Mouse (Mus musculus): Measurements from ENCODE around the gene Adh6b. TPM values are rescaled to one million over a fixed set of nuclear protein-coding genes. Genes with fewer than 3 reads are reported as not detected.

Adh6b gene
- polyA plus RNA-seq, 1 experiment from 2014 or later, result 0.29 TPM

DNA sequence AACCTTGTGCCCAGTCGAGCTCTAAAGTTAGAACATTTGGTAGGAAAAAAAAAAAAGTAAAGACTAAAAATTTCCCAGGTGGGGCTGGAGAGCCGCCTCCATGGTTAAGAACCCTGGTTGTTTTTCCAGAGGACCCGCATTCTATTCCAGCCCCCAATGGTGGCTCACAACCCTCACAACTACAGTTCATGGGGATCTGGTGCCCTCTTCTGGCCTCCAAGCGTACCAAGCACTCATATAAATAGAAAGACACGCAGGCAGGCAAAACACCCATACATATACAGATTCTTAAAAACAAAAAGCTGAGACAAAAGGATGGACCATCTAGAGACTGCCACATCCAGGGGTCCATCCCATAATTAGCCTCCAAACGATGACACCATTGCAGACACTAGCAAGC is 30.6 kb upstream of the Adh6b start:
- no peak for ATAC-seq (ENCODE audit: low FRiP score, low TSS enrichment)
- Histone ChIP-seq H3K27me3 (ENCODE audit: insufficient read depth, low read length) (no peaks in the 10 kb centered on the region), H3K36me3 (ENCODE audit: insufficient read depth, low read length) (no peaks in the 10 kb centered on the region), H3K4me3 (ENCODE audit: low read length) (no peak overlapping the region), H3K4me2 (replicated peaks; ENCODE audit: low read depth, low read length) (no peak overlapping the region), H3K4me1 (ENCODE audit: insufficient read depth, low read length) (peaks cover 5% of the 10 kb centered on the region), H3K9ac (replicated peaks; ENCODE audit: low read length) (no peak overlapping the region), H3K27ac (ENCODE audit: low read length) (no peak overlapping the region), H3K9me3 (ENCODE audit: low read length) (no peaks in the 10 kb centered on the region)
- 93% methylated on average over 6 of the region's 6 CpGs for WGBS

DNA sequence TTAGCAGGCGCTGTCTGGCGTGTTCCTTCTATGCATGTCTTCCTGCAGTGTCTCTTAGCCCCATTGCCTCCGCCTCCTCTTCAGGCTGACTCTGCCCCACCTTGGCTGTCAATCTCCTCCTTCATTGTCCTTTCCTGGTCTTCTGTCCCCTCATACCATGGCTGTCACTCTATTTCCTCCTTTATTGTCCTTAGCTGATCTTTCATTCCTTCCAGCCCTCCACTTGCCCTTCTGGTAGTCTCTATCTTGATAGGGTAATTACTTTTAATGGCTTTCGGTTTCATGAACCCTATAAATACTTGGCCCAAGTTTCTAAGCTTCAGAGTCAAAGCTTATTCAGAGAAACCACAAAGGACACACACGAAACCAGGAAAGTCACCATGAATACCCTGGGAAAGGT is 28.6 kb upstream of the Adh6b start, which contains the start of gene Adh6a:
Adh6a (plus strand) TSS at position 322 of the 400 bp plus-strand sequence.
- H3K9me3 ChIP-seq (ENCODE audit: low read length), result no peaks in the 10 kb centered on the region
- no peaks in the 10 kb centered on the region for H3K36me3 ChIP-seq (ENCODE audit: insufficient read depth, low read length)
- no peak within 1 kb of the TSS for H3K4me2 ChIP-seq (replicated peaks; ENCODE audit: low read depth, low read length)
- H3K4me1 ChIP-seq (ENCODE audit: insufficient read depth, low read length), result no peaks in the 10 kb centered on the region
- ATAC-seq (ENCODE audit: low FRiP score, low TSS enrichment), result no peak
- WGBS, result 83% methylated on average over 5 of the region's 5 CpGs
- H3K27ac ChIP-seq (ENCODE audit: low read length), result no peak within 1 kb of the TSS
- H3K27me3 ChIP-seq (ENCODE audit: insufficient read depth, low read length), result no peaks in the 10 kb centered on the region
- no peak within 1 kb of the TSS for H3K9ac ChIP-seq (replicated peaks; ENCODE audit: low read length)
- no peak within 1 kb of the TSS for H3K4me3 ChIP-seq (ENCODE audit: low read length)

DNA sequence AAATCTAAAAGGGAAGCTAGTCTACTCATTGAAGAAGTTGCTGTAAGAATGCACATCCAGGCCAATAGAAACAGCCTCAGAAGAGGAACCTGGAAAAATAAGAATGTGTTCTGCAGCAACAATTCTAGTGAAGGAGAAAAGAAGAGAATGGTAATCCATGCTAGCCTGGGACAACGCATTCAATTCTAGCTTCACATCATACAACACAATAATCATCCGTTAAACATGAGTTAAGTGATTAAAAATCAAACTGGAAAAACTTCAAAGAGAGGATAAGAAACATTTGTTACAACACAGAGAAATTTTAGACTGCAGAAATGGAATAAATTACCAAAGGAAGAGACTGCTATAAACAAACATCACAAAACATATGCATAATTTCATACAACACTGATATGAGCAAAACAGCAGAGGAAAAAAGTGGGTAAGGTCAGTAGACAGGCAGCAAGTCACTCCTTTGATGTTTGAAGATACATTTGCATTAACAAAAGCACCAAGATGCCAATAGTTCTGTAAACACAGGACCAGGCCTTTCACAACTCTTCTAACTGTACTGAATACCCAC is 24.6 kb upstream of the Adh6b start:
- Histone ChIP-seq H3K36me3 (ENCODE audit: insufficient read depth, low read length) (no peaks in the 10 kb centered on the region), H3K9me3 (ENCODE audit: low read length) (no peaks in the 10 kb centered on the region), H3K4me1 (ENCODE audit: insufficient read depth, low read length) (0 out of 2 replicates have a peak, but pooled peaks cover 3% of the 10 kb centered on the region), H3K27ac (ENCODE audit: low read length) (no peak overlapping the region), H3K4me2 (replicated peaks; ENCODE audit: low read depth, low read length) (no peak overlapping the region), H3K9ac (replicated peaks; ENCODE audit: low read length) (no peak overlapping the region), H3K4me3 (ENCODE audit: low read length) (no peak overlapping the region), H3K27me3 (ENCODE audit: insufficient read depth, low read length) (no peaks in the 10 kb centered on the region)
- WGBS, result 82% methylated on average over 2 of the region's 2 CpGs
- no peak for ATAC-seq (ENCODE audit: low FRiP score, low TSS enrichment)

DNA sequence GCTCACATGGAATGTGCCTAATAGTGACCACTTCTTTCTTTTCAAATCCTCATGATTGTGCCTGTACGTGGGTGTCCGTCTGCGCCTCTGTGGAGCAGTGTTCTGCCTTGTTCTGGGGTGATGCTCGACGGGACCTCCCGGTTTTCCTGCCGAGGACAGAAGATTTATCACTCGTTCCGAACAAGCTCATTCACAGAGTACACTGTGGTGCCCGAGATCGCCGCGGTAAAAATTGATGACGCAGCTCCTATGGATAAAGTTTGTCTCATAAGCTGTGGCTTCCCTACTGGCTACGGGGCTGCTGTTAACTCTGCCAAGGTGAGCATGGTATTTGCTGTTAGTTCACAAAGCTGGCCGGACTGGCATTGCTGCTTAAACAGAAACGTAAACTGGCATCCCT is 16.6 kb upstream of the Adh6b start:
- Histone ChIP-seq H3K36me3 (ENCODE audit: insufficient read depth, low read length) (no peaks in the 10 kb centered on the region), H3K9ac (replicated peaks; ENCODE audit: low read length) (no peak overlapping the region), H3K4me1 (ENCODE audit: insufficient read depth, low read length) (no peaks in the 10 kb centered on the region), H3K27ac (ENCODE audit: low read length) (no peak overlapping the region), H3K9me3 (ENCODE audit: low read length) (0 out of 2 replicates have a peak, but pooled peaks cover 4% of the 10 kb centered on the region), H3K4me3 (ENCODE audit: low read length) (no peak overlapping the region), H3K27me3 (ENCODE audit: insufficient read depth, low read length) (no peaks in the 10 kb centered on the region), H3K4me2 (replicated peaks; ENCODE audit: low read depth, low read length) (no peak overlapping the region)
- no peak for ATAC-seq (ENCODE audit: low FRiP score, low TSS enrichment)
- WGBS, result 94% methylated on average over 17 of the region's 17 CpGs

DNA sequence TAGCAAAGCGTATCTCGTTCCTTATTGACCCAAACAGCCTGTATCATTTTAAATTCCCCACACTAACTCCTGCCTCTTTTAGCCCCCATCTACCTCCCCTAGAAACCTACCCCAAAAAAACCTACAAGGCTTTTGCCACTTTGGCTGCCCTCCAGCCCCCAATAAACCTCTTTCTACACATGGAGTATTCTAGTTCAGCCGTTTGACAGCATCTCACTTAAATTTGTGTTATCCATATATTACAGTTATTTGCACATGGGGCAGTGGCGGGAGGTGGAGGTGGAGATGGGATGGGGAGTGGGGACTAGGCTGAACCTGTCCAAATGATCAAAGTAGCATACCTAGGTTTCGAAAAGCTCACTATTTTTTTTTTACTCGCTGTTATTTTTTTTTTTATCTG is 16.1 kb upstream of the Adh6b start:
- H3K27ac ChIP-seq (ENCODE audit: low read length), result no peak overlapping the region
- no peaks in the 10 kb centered on the region for H3K36me3 ChIP-seq (ENCODE audit: insufficient read depth, low read length)
- 0 out of 2 replicates have a peak, but pooled peaks cover 4% of the 10 kb centered on the region for H3K9me3 ChIP-seq (ENCODE audit: low read length)
- no peaks in the 10 kb centered on the region for H3K27me3 ChIP-seq (ENCODE audit: insufficient read depth, low read length)
- 87% methylated on average over 6 of the region's 6 CpGs for WGBS
- no peaks in the 10 kb centered on the region for H3K4me1 ChIP-seq (ENCODE audit: insufficient read depth, low read length)
- H3K4me3 ChIP-seq (ENCODE audit: low read length), result no peak overlapping the region
- ATAC-seq (ENCODE audit: low FRiP score, low TSS enrichment), result no peak
- H3K4me2 ChIP-seq (replicated peaks; ENCODE audit: low read depth, low read length), result no peak overlapping the region
- H3K9ac ChIP-seq (replicated peaks; ENCODE audit: low read length), result no peak overlapping the region

DNA sequence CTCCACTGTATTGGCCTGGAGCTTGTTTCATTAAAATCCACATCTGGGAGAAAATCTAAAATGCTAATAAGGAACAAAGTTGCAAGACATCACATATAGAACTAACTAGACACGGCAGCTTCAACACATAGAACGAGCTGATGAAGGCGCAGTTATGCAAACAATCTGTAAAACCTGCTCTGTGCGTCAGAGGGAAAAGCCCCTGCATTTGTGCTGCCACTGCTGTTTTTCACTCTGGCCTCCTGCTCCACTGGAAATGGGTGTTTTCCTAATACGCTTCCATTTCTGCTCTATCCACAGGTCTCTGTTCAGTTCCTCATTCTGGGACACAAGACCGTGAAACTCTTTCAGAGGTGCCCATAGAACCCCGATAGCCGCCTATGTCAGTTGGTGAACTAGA is 7.7 kb upstream of the Adh6b start:
- no peak for ATAC-seq (ENCODE audit: low FRiP score, low TSS enrichment)
- WGBS, result 77% methylated on average over 8 of the region's 8 CpGs
- no peak overlapping the region for H3K4me3 ChIP-seq (ENCODE audit: low read length)
- H3K9ac ChIP-seq (replicated peaks; ENCODE audit: low read length), result no peak overlapping the region
- no peaks in the 10 kb centered on the region for H3K4me1 ChIP-seq (ENCODE audit: insufficient read depth, low read length)
- no peaks in the 10 kb centered on the region for H3K27me3 ChIP-seq (ENCODE audit: insufficient read depth, low read length)
- no peak overlapping the region for H3K4me2 ChIP-seq (replicated peaks; ENCODE audit: low read depth, low read length)
- no peaks in the 10 kb centered on the region for H3K36me3 ChIP-seq (ENCODE audit: insufficient read depth, low read length)
- no peaks in the 10 kb centered on the region for H3K9me3 ChIP-seq (ENCODE audit: low read length)
- no peak overlapping the region for H3K27ac ChIP-seq (ENCODE audit: low read length)

DNA sequence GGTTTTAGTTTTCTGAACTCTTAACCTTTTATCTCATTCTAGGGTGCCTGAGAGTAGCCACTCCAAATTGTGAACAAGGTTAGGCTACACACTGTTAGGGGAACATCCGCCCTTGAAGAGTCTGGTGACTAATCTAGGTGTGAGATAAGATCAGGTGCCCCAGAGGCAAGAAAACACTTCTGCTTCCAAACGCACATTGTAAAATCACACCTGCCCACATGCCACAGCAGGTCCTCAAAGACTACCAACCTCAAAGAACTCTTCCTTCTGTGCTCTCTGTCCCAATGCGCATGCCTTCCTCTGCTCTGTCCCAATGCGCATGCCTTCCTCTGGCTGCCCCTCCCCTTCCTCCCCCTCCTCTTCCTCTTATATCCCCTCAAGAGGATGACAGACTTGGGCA is 7.3 kb upstream of the Adh6b start:
- no peak for ATAC-seq (ENCODE audit: low FRiP score, low TSS enrichment)
- Histone ChIP-seq H3K9ac (replicated peaks; ENCODE audit: low read length) (no peak overlapping the region), H3K36me3 (ENCODE audit: insufficient read depth, low read length) (no peaks in the 10 kb centered on the region), H3K4me3 (ENCODE audit: low read length) (no peak overlapping the region), H3K4me1 (ENCODE audit: insufficient read depth, low read length) (no peaks in the 10 kb centered on the region), H3K9me3 (ENCODE audit: low read length) (no peaks in the 10 kb centered on the region), H3K27ac (ENCODE audit: low read length) (no peak overlapping the region), H3K4me2 (replicated peaks; ENCODE audit: low read depth, low read length) (no peak overlapping the region), H3K27me3 (ENCODE audit: insufficient read depth, low read length) (no peaks in the 10 kb centered on the region)
- 77% methylated on average over 4 of the region's 4 CpGs for WGBS

DNA sequence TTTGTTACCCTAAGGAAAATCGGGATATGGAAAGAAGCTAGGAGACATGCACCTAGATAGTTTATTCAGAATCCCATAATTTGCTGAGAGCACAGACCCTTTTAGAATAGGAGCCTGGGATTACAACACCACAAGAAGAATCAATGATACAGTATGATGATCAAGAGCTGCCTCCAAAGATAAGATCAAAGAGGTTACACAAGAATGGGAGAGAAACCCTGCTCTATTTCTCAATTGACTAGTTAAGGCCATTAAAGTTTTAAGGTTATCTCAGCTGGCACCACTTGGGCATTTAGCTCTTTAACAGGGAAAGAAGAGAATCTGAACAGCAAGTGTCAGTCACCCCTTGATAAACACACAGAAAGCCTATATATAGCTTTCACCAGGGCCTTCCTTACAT is 6.0 kb upstream of the Adh6b start:
- Histone ChIP-seq H3K9me3 (ENCODE audit: low read length) (no peaks in the 10 kb centered on the region), H3K4me3 (ENCODE audit: low read length) (no peak overlapping the region), H3K4me2 (replicated peaks; ENCODE audit: low read depth, low read length) (no peak overlapping the region), H3K36me3 (ENCODE audit: insufficient read depth, low read length) (no peaks in the 10 kb centered on the region), H3K4me1 (ENCODE audit: insufficient read depth, low read length) (no peaks in the 10 kb centered on the region), H3K27ac (ENCODE audit: low read length) (no peak overlapping the region), H3K27me3 (ENCODE audit: insufficient read depth, low read length) (no peaks in the 10 kb centered on the region), H3K9ac (replicated peaks; ENCODE audit: low read length) (no peak overlapping the region)
- 85% methylated on average over 1 of the region's 1 CpGs for WGBS
- ATAC-seq (ENCODE audit: low FRiP score, low TSS enrichment), result no peak

DNA sequence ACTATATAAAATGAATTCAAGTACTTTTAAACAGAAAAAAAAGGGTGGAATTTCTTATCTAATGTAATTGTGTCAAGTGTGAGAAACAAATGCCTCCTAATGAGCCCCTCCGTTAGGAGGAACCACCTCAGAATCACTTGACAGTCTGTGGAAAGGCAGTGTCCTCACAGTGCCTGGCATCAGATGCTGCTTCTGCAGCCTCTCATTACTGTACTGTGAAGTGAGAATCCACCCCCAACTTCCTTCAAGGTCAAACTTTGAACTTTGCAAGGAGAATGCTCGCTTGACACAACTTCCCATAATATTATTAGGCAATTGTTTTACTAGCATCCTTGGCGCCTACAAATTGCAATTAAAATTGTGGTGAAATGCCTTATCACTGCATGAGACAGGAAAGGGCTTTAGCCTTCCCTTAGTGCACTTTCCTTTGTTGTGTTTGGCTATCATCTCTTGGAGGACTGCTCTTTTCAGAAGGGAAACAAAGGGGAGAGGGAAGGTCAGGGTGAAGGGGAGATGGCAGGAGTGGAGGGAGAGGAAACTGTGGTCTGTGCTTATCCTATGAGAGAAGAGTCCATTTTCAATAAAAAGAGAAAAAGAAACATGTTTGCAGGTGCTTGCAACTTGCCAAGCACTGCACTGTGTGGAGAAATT is 5.3 kb upstream of the Adh6b start:
- WGBS, result 55% methylated on average over 3 of the region's 3 CpGs
- H3K9me3 ChIP-seq (ENCODE audit: low read length), result no peaks in the 10 kb centered on the region
- no peaks in the 10 kb centered on the region for H3K4me1 ChIP-seq (ENCODE audit: insufficient read depth, low read length)
- H3K36me3 ChIP-seq (ENCODE audit: insufficient read depth, low read length), result no peaks in the 10 kb centered on the region
- H3K4me3 ChIP-seq (ENCODE audit: low read length), result no peak overlapping the region
- no peak for ATAC-seq (ENCODE audit: low FRiP score, low TSS enrichment)
- no peak overlapping the region for H3K4me2 ChIP-seq (replicated peaks; ENCODE audit: low read depth, low read length)
- H3K27ac ChIP-seq (ENCODE audit: low read length), result no peak overlapping the region
- H3K9ac ChIP-seq (replicated peaks; ENCODE audit: low read length), result no peak overlapping the region
- H3K27me3 ChIP-seq (ENCODE audit: insufficient read depth, low read length), result no peaks in the 10 kb centered on the region

DNA sequence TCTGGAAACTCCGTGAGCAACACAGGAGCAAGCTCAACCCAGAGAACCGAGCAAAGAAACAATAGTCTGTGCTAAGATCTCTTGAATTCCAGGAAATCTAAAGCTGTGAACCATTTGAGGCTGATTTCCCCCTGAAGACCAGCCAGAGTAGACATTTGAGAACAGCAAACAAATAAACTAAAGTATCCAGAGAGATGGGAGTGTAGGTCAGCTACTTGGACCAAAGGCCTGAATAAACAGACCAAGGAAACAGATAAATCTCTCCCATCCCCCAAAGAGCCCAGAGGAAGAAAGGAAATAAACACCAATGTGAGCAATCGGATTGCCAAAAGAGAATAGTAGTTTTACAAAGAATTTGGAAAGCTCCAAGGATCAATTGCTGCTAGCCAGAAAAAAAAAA is 5.5 kb downstream of the Adh6b start:
- H3K4me2 ChIP-seq (replicated peaks; ENCODE audit: low read depth, low read length), result no peak overlapping the region
- 20% methylated on average over 3 of the region's 3 CpGs for WGBS
- H3K4me3 ChIP-seq (ENCODE audit: low read length), result no peak overlapping the region
- no peaks in the 10 kb centered on the region for H3K36me3 ChIP-seq (ENCODE audit: insufficient read depth, low read length)
- no peak overlapping the region for H3K27ac ChIP-seq (ENCODE audit: low read length)
- no peak overlapping the region for H3K9ac ChIP-seq (replicated peaks; ENCODE audit: low read length)
- no peaks in the 10 kb centered on the region for H3K27me3 ChIP-seq (ENCODE audit: insufficient read depth, low read length)
- no peak for ATAC-seq (ENCODE audit: low FRiP score, low TSS enrichment)
- peaks cover 11% of the 10 kb centered on the region for H3K4me1 ChIP-seq (ENCODE audit: insufficient read depth, low read length)
- no peaks in the 10 kb centered on the region for H3K9me3 ChIP-seq (ENCODE audit: low read length)
